Mouse (Mus musculus): Measurements from ENCODE around the gene Cluh.

Cluh gene

GRCm38 (mm10) chr11:74639628-74640027, 9.7 kb upstream of the Cluh start:
- in situ Hi-C loops (cut with MboI; ENCODE audit: unreplicated experiment in 2 of 2): loop anchor here (5.0 to 10.0 kb wide), 3 partner anchors 123 to 208 kb away; no protein-coding TSS in a partner anchor

DNA sequence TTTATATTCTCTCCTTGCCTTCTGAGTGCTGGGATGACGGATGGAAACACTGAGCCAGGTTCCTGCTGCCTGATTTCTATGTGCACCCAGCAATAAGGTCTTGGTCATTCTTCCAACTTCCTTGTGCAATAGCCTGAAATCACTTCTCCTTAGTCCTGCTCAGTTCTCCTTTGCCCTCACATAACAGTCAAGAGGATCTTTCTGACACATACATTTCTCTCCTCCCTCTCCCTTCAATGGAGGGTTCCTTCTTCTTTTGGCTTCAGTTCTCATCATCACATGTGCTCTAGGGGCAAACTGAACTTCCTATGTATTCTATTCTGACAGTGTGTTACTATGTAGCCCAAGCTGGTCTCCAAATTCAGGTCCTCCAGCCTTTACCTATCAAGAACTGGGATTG, 1.3 kb upstream of the Cluh start:
- in situ Hi-C loops (cut with MboI; ENCODE audit: unreplicated experiment in 2 of 2): loop anchor here in 1 of 2 experiments (10.0 kb wide), 1 partner anchor 177 kb away; no protein-coding TSS in a partner anchor

- in situ Hi-C loops (cut with MboI; ENCODE audit: unreplicated experiment in 2 of 2): loop anchor here in 1 of 2 experiments (10.0 kb wide), 1 partner anchor 176 kb away; no protein-coding TSS in a partner anchor
These were observed 619 bp upstream of the Cluh start for GRCm38 (mm10) chr11:74648676-74649075.

DNA sequence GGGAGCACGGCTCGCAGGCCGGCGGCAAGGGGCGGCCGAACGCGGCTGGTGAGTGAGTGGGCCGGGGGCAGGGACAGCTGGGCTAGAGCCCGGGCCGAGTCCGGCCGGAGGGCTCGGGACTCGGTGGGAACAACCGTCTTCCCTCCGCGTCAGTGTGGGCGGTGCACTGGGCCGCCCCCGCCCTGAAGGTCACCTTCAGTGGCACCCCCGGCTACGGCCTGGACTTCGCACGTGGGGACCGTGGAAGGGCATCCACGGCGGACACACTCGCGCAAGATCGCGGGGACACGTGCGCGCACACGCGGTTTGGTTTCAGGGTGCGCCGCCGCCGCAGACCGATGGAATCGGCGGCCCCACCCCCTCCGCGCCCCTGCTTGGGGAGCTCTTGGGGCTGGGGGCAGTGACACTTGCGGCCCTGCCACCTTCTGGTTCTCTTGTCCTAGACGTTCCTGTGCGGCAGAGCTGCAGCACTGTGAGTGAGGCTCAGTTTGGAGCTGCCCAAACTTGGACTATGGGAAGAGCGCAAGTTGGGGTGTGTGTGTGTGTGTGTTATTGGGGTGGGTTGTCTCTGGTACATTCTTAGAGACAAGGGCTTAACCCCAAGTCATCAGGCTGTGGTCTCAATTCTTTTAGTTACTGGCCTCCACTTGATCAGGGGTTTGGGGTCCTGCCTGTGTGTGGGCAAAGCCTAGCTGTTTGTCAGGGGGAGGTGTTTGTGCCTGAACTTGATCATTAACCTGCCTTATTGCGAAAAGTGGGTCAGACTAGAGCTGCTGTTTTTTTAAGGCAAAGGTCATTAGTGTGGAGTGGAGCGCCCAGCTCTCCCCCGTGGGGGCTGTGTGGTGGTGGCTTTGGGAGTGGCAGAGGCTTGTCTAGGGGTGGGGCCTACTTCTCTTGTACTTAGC, 604 bp downstream of the Cluh start:
- in situ Hi-C loops (cut with MboI; ENCODE audit: unreplicated experiment in 2 of 2): loop anchor here (10.0 kb wide), 2 partner anchors 175 to 505 kb away; no protein-coding TSS in a partner anchor

- in situ Hi-C loops (cut with MboI; ENCODE audit: unreplicated experiment in 2 of 2): loop anchor here in 1 of 2 experiments (10.0 kb wide), 1 partner anchor 504 kb away; no protein-coding TSS in a partner anchor
These were observed 1.3 kb downstream of the Cluh start for GRCm38 (mm10) chr11:74650576-74651100.

GRCm38 (mm10) chr11:74652791-74653191, 3.5 kb downstream of the Cluh start:
- in situ Hi-C loops (cut with MboI; ENCODE audit: unreplicated experiment in 2 of 2): loop anchor here in 1 of 2 experiments (10.0 kb wide), 1 partner anchor 502 kb away; no protein-coding TSS in a partner anchor

DNA sequence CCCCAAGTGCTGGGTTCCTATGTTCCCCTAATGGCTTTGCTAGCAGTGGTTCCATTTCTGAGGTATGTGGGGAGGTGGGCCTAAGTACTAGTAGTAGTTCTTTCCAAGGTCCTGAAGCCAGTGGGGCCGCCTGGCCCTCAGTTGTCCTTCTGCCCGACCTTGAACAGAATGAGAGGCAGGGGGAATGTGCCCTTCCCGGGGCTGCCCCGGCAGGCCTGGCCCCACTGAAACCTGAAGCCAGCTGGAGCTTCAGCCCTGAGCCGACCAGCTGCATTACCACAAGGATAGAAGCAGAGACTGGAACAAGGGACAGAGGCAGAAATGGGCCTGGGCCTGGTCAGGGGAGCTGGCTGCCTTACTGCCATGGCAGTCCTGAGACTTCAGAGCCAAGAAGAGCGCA, 4.1 kb downstream of the Cluh start:
- in situ Hi-C loops (cut with MboI; ENCODE audit: unreplicated experiment in 2 of 2): loop anchor here in 1 of 2 experiments (10.0 kb wide), 1 partner anchor 501 kb away; no protein-coding TSS in a partner anchor

- in situ Hi-C loops (cut with MboI; ENCODE audit: unreplicated experiment in 2 of 2): loop anchor here in 1 of 2 experiments (10.0 kb wide), 1 partner anchor 499 kb away; no protein-coding TSS in a partner anchor
These were observed 6.6 kb downstream of the Cluh start for GRCm38 (mm10) chr11:74655941-74656340.

DNA sequence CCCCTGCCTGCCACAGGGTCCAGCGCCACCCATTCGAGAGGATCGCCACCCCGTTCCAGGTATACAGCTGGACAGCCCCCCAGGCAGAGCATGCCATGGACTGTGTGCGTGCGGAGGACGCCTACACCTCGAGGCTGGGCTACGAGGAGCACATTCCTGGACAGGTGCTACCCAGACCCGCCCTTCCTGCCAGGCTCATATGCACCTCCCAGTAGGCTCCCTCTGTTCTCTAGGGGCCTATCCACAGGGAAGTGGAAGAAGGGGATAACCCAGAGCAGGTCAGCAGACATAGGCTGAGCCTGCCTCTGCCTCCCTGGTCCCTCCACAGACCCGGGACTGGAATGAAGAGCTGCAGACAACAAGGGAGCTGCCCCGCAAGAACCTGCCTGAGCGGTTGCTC, 11.0 kb downstream of the Cluh start:
- in situ Hi-C loops (cut with MboI; ENCODE audit: unreplicated experiment in 2 of 2): no loop called here

GRCm38 (mm10) chr11:74661641-74662040, 12.3 kb downstream of the Cluh start:
- in situ Hi-C loops (cut with MboI; ENCODE audit: unreplicated experiment in 2 of 2): no loop called here

GRCm38 (mm10) chr11:74662221-74662620, 12.9 kb downstream of the Cluh start:
- in situ Hi-C loops (cut with MboI; ENCODE audit: unreplicated experiment in 2 of 2): no loop called here

DNA sequence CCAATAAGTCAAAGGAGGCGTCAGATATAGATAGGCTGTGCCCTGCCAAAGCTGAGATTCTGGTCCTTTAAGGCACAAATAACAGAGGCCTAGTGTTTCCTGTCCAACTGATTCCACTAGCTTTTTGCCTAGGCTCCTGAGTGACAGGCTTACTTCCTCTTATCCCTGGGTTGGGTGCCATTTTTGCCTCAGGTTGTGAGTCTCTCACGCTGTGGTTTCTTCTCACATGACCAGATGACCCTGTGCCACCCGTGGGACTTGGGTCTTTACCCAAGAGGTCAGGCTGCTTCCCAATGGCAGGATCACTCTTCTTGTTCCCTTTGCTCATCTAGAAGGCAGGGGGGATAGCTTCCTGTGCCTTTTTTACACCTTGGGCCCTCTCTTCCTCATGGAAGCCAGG, 15.0 kb downstream of the Cluh start:
- in situ Hi-C loops (cut with MboI; ENCODE audit: unreplicated experiment in 2 of 2): no loop called here

- in situ Hi-C loops (cut with MboI; ENCODE audit: unreplicated experiment in 2 of 2): no loop called here
These were observed 15.6 kb downstream of the Cluh start for GRCm38 (mm10) chr11:74664906-74665305.

GRCm38 (mm10) chr11:74665631-74666283, 16.5 kb downstream of the Cluh start:
- in situ Hi-C loops (cut with MboI; ENCODE audit: unreplicated experiment in 2 of 2): no loop called here

GRCm38 (mm10) chr11:74666284-74666652, 17.0 kb downstream of the Cluh start:
- in situ Hi-C loops (cut with MboI; ENCODE audit: unreplicated experiment in 2 of 2): no loop called here

GRCm38 (mm10) chr11:74666776-74667581, 17.7 kb downstream of the Cluh start:
- in situ Hi-C loops (cut with MboI; ENCODE audit: unreplicated experiment in 2 of 2): no loop called here

- in situ Hi-C loops (cut with MboI; ENCODE audit: unreplicated experiment in 2 of 2): no loop called here
These were observed 18.3 kb downstream of the Cluh start for GRCm38 (mm10) chr11:74667582-74668010.

DNA sequence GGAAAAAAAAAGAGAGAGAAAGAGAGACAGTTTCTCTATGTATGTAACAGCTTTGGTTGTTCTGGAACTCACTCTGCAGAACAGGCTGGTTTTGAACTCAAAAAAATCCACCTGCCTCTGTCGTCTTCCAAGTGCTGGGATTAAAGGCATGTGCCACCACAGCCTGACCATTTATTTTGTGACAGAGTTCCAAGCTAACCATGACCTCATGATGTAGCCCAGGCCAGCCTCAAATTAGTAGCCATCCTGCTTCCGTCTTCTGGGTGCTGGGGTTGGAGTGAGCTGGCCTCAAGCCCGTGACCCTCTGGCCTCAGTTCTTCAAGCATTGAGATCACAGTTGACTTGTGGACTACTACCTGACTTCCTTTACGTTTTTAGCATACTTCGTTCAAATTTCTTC, 19.2 kb downstream of the Cluh start:
- in situ Hi-C loops (cut with MboI; ENCODE audit: unreplicated experiment in 2 of 2): no loop called here

DNA sequence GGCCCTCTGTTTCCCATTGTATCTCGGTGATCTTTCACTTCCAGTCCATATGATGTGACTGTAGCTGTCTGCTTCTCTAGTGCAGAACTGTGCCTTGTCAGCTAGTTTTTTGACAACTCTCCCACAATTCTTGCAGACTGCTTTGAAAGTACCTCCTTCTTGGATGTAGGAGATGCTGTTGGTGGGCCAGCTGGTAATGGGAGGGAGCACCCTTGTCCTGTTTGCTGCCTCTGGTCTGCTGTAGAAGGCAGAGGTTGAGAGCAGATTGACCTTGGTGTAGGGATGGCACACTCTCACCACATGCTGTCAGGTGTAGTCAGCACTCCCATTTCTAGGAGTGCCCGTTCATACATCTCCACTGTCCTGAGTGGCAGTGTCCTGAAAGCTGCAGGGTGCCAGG, 19.7 kb downstream of the Cluh start:
- in situ Hi-C loops (cut with MboI; ENCODE audit: unreplicated experiment in 2 of 2): no loop called here

DNA sequence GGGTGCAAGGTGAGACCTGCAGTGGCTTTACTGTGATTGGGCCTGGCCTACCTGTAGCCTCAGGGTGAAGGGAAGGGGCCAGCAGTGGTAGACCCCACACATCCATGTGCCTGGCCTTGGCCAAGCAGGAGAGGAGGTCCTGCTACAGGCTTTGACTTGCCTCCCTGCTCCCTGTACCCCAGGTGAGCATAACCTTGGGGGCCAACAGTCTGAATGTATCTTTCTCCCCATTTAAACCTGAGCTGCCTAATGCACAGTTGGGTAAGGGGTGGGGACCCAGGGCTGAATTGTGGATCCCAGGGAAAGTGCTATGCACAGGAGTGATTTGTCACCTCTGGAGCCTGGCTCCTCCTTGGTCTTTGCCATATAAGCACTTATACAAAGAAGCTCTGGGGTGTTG, 20.9 kb downstream of the Cluh start:
- in situ Hi-C loops (cut with MboI; ENCODE audit: unreplicated experiment in 2 of 2): no loop called here
